Comparison of ENCODE assay signal across 20 mouse cellular contexts in genomic region chr9:123500480-123500879, GRCm38 (mm10).
"Had no signal": no experiment of that assay in that cellular context is flagged by ENCODE, and none has a peak within 500 bp of the region (broad histone marks: within the 10 kb centered on the region; RNA-seq: fewer than 3 reads in every experiment).

No protein-coding gene starts in this region.

- DNase-seq: kidney, postnatal 14 days; kidney, postnatal 4 days; left cerebral cortex, postnatal 4 days; liver, postnatal 0 days; lung, embryonic 14.5 days; right cerebral cortex, adult 18-20 months; right cerebral cortex, postnatal 14 days; right cerebral cortex, postnatal 4 days; thymus, adult 2 months; thymus, postnatal 14 days; thymus, postnatal 4 days had no signal

- H3K4me3 ChIP-seq: limb, embryonic 12.5 days; limb, embryonic 15.5 days; midbrain, embryonic 12.5 days; midbrain, embryonic 15.5 days had no signal

- H3K4me2 ChIP-seq: limb, embryonic 12.5 days; limb, embryonic 15.5 days; liver, embryonic 11.5 days; lung, embryonic 14.5 days; midbrain, embryonic 12.5 days; midbrain, embryonic 15.5 days had no signal

- H3K9me3 ChIP-seq: limb, embryonic 12.5 days; limb, embryonic 15.5 days; midbrain, embryonic 12.5 days; midbrain, embryonic 15.5 days had no signal

- H3K9ac ChIP-seq: limb, embryonic 12.5 days; limb, embryonic 15.5 days; liver, embryonic 14.5 days; liver, postnatal 0 days; lung, embryonic 14.5 days; midbrain, embryonic 12.5 days; midbrain, embryonic 15.5 days had no signal

- H3K27me3 ChIP-seq: limb, embryonic 12.5 days; limb, embryonic 15.5 days; midbrain, embryonic 12.5 days; midbrain, embryonic 15.5 days had no signal

- H3K36me3 ChIP-seq: midbrain, embryonic 15.5 days had no signal

- H3K4me1 ChIP-seq: midbrain, embryonic 12.5 days had no signal

- ATAC-seq: liver, postnatal 0 days; lung, postnatal 0 days; midbrain, embryonic 15.5 days had no signal

- H3K27ac ChIP-seq: limb, embryonic 12.5 days; limb, embryonic 15.5 days; liver, embryonic 14.5 days; macrophage; midbrain, embryonic 12.5 days; midbrain, embryonic 15.5 days; stomach, postnatal 0 days had no signal
